In genomic region chr11:78278853-78279252, GRCm38 (mm10) we compare ENCODE assay signal across 22 mouse cellular contexts. TPM values are rescaled to one million over a fixed set of nuclear protein-coding genes. Genes with fewer than 3 reads are reported as not detected.
A peak's percentile ranks its signal among the peaks of the same experiment; 100 is the strongest.
DNase-seq lines count a peak whose midpoint lies in the region; ATAC-seq and TF ChIP-seq lines count a peak whose summit lies in the region.
"Had no signal": no experiment of that assay in that cellular context is flagged by ENCODE, and none has a peak within 500 bp of the region (broad histone marks: within the 10 kb centered on the region; RNA-seq: fewer than 3 reads in every experiment).

No protein-coding gene starts in this region.

- H3K9ac ChIP-seq in midbrain, postnatal 0 days (replicated peaks; ENCODE audit: low read length, poor library complexity, severe bottlenecking): 0 out of 2 replicates have a peak overlapping the region, but pooled peaks have one; percentile 8
- H3K9ac ChIP-seq in midbrain, embryonic 15.5 days: no peak overlapping the region

- no peaks in the 10 kb centered on the region for H3K9me3 ChIP-seq in midbrain, postnatal 0 days (ENCODE audit: low read length)
- H3K9me3 ChIP-seq in midbrain, embryonic 15.5 days: no peaks in the 10 kb centered on the region
- H3K9me3 ChIP-seq: G1E had no signal

- no peak for DNase-seq in gastrocnemius, adult 2 months
- no peak for DNase-seq in gastrocnemius, postnatal 10 days
- DNase-seq in heart, adult 11 months: peak; percentile 93
- DNase-seq in heart, postnatal 4 days: no peak
- DNase-seq in layer of hippocampus, adult 2 months (ENCODE audit: low spot score in 2 of 2): no peak
- DNase-seq in layer of hippocampus, postnatal 14 days (ENCODE audit: low spot score in 2 of 2): no peak
- DNase-seq in midbrain, postnatal 0 days (ENCODE audit: low spot score): no peak
- DNase-seq: adrenal gland, adult 2 months; adrenal gland, adult 8-10 months; adrenal gland, postnatal 10 days; adrenal gland, postnatal 14 days; adrenal gland, postnatal 25 days; adrenal gland, postnatal 36 days; B cell, adult 2 months; cerebellum, adult 11 months; cerebellum, adult 11-12 months had no signal

- H3K4me1 ChIP-seq in midbrain, postnatal 0 days (ENCODE audit: insufficient read depth, low read length): no peaks in the 10 kb centered on the region
- no peaks in the 10 kb centered on the region for H3K4me1 ChIP-seq in midbrain, embryonic 15.5 days

- H3K4me2 ChIP-seq in midbrain, postnatal 0 days (ENCODE audit: low read depth, low read length, poor library complexity, severe bottlenecking): no peak overlapping the region
- no peak overlapping the region for H3K4me2 ChIP-seq in midbrain, embryonic 15.5 days

- no peak overlapping the region for H3K4me3 ChIP-seq in gastrocnemius, adult 2 months
- no peak overlapping the region for H3K4me3 ChIP-seq in layer of hippocampus, adult 2 months
- no peak overlapping the region for H3K4me3 ChIP-seq in midbrain, postnatal 0 days (ENCODE audit: low read depth, low read length)
- no peak overlapping the region for H3K4me3 ChIP-seq in midbrain, embryonic 15.5 days

- H3K36me3 ChIP-seq in midbrain, postnatal 0 days (ENCODE audit: insufficient read depth, low read length): peaks cover 71% of the 10 kb centered on the region
- H3K36me3 ChIP-seq in midbrain, embryonic 15.5 days (replicated peaks): peaks cover 88% of the 10 kb centered on the region

- TF ChIP-seq CTCF in gastrocnemius, adult 2 months (IDR thresholded peaks at IDR 0.05): no peak
- no peak for TF ChIP-seq CTCF in layer of hippocampus, adult 2 months (conservative IDR thresholded peaks at IDR 0.05)
- TF ChIP-seq CTCF in midbrain, postnatal 0 days (IDR thresholded peaks at IDR 0.05): no peak

- ATAC-seq in midbrain, postnatal 0 days (ENCODE audit: low FRiP score): no peak
- no peak for ATAC-seq in midbrain, embryonic 15.5 days (replicated peaks)
- ATAC-seq: activated CD4-positive, CD25-positive, alpha-beta regulatory T cell, adult 4 months; CD4-positive, CD25-positive, alpha-beta regulatory T cell, adult 4 months; Patski had no signal

- 90% methylated on average over 7 of the region's 7 CpGs for WGBS in midbrain, postnatal 0 days
- 94% methylated on average over 7 of the region's 7 CpGs for WGBS in midbrain, embryonic 15.5 days

- peak overlapping the region; percentile 13; the same call in 1 of the 2 replicates for H3K27ac ChIP-seq in gastrocnemius, adult 2 months
- peak overlapping the region; percentile 71 for H3K27ac ChIP-seq in layer of hippocampus, adult 2 months
- H3K27ac ChIP-seq in midbrain, postnatal 0 days (ENCODE audit: low read depth, low read length): no peak overlapping the region
- no peak overlapping the region for H3K27ac ChIP-seq in midbrain, embryonic 15.5 days

- intact Hi-C loops in gastrocnemius, adult 2 months (cut with DNase I): loop anchor here (5.0 kb wide), 1 partner anchor 68 kb away; no protein-coding TSS in a partner anchor

- no peaks in the 10 kb centered on the region for H3K27me3 ChIP-seq in midbrain, postnatal 0 days (ENCODE audit: insufficient read depth, low read length)
- no peaks in the 10 kb centered on the region for H3K27me3 ChIP-seq in midbrain, embryonic 15.5 days (replicated peaks)
- H3K27me3 ChIP-seq: CH12.LX, Patski had no signal

RNA-seq across cellular contexts. Expression of gene BC030499, which starts 11.8 kb away (rescaled TPM):
- total RNA-seq in gastrocnemius, adult 2 months (2021): under 1 TPM; 0.75 to 0.87 TPM
- total RNA-seq in gastrocnemius, postnatal 10 days (2021): under 1 TPM; 0.36 to 0.59 TPM
- total RNA-seq in heart, postnatal 4 days (2021): 1 to 10 TPM; 1.2 to 1.4 TPM
- total RNA-seq in layer of hippocampus, adult 2 months (2021): 10 to 100 TPM in 1 of 2 experiments, 1 to 10 TPM in 1; 5.6 to 12.2 TPM
- total RNA-seq in layer of hippocampus, postnatal 14 days (2021): 1 to 10 TPM; 1.4 to 2.6 TPM
- total RNA-seq in midbrain, postnatal 0 days (2014; rRNA removed): 0.22 and 0.38 TPM in 2 replicates
- 0.12 TPM in 1 of 2 replicates, not detected in the other for polyA plus RNA-seq in midbrain, postnatal 0 days (2015; fragmentation: Nextera tagmentation; extraction: Ambion mirVana)
- polyA plus RNA-seq in midbrain, embryonic 15.5 days (2015; fragmentation: Nextera tagmentation; extraction: Ambion mirVana): 0.11 and 0.28 TPM in 2 replicates

RNA-seq across cellular contexts. Expression of gene 2610507B11Rik, which starts 17.3 kb away (rescaled TPM):
- 100 to 1,000 TPM; 221 to 231 TPM for total RNA-seq in gastrocnemius, adult 2 months (2021)
- total RNA-seq in gastrocnemius, postnatal 10 days (2021): 100 to 1,000 TPM; 136 to 138 TPM
- 100 to 1,000 TPM; 178 to 185 TPM for total RNA-seq in heart, postnatal 4 days (2021)
- total RNA-seq in layer of hippocampus, adult 2 months (2021): 100 to 1,000 TPM; 192 to 198 TPM
- 100 to 1,000 TPM; 210 TPM for total RNA-seq in layer of hippocampus, postnatal 14 days (2021)
- total RNA-seq in midbrain, postnatal 0 days (2014; rRNA removed): 71.1 and 71.4 TPM in 2 replicates
- 40.8 and 49.2 TPM in 2 replicates for polyA plus RNA-seq in midbrain, postnatal 0 days (2015; fragmentation: Nextera tagmentation; extraction: Ambion mirVana)
- 55.0 and 62.3 TPM in 2 replicates for polyA plus RNA-seq in midbrain, embryonic 15.5 days (2015; fragmentation: Nextera tagmentation; extraction: Ambion mirVana)

RNA-seq across cellular contexts. Expression of gene Spag5, which starts 22.5 kb away (rescaled TPM):
- 1 to 10 TPM in 1 of 2 experiments, under 1 TPM in 1; 0.81 to 2.0 TPM for total RNA-seq in gastrocnemius, adult 2 months (2021)
- total RNA-seq in gastrocnemius, postnatal 10 days (2021): 10 to 100 TPM in 1 of 2 experiments, 1 to 10 TPM in 1; 7.1 to 11.3 TPM
- 10 to 100 TPM; 32.6 to 33.2 TPM for total RNA-seq in heart, postnatal 4 days (2021)
- 1 to 10 TPM; 8.3 to 8.5 TPM for total RNA-seq in layer of hippocampus, adult 2 months (2021)
- total RNA-seq in layer of hippocampus, postnatal 14 days (2021): 1 to 10 TPM; 5.0 to 6.6 TPM
- 3.1 and 3.6 TPM in 2 replicates for total RNA-seq in midbrain, postnatal 0 days (2014; rRNA removed)
- 2.2 and 2.4 TPM in 2 replicates for polyA plus RNA-seq in midbrain, postnatal 0 days (2015; fragmentation: Nextera tagmentation; extraction: Ambion mirVana)
- polyA plus RNA-seq in midbrain, embryonic 15.5 days (2015; fragmentation: Nextera tagmentation; extraction: Ambion mirVana): 6.9 and 9.6 TPM in 2 replicates

RNA-seq across cellular contexts. Expression of gene Supt6, which starts 33.1 kb away (rescaled TPM):
- total RNA-seq in gastrocnemius, adult 2 months (2021): 10 to 100 TPM; 30.3 to 33.7 TPM
- total RNA-seq in gastrocnemius, postnatal 10 days (2021): 10 to 100 TPM; 30.3 to 35.3 TPM
- total RNA-seq in heart, postnatal 4 days (2021): 10 to 100 TPM; 35.7 to 37.2 TPM
- 100 to 1,000 TPM; 132 to 137 TPM for total RNA-seq in layer of hippocampus, adult 2 months (2021)
- total RNA-seq in layer of hippocampus, postnatal 14 days (2021): 100 to 1,000 TPM; 102 to 112 TPM
- 37.4 and 37.6 TPM in 2 replicates for total RNA-seq in midbrain, postnatal 0 days (2014; rRNA removed)
- 19.0 and 19.4 TPM in 2 replicates for polyA plus RNA-seq in midbrain, postnatal 0 days (2015; fragmentation: Nextera tagmentation; extraction: Ambion mirVana)
- polyA plus RNA-seq in midbrain, embryonic 15.5 days (2015; fragmentation: Nextera tagmentation; extraction: Ambion mirVana): 30.0 and 31.7 TPM in 2 replicates

RNA-seq across cellular contexts. Expression of gene Sdf2, which starts 33.3 kb away (rescaled TPM):
- 10 to 100 TPM; 47.3 to 48.0 TPM for total RNA-seq in gastrocnemius, adult 2 months (2021)
- 10 to 100 TPM; 47.5 to 48.2 TPM for total RNA-seq in gastrocnemius, postnatal 10 days (2021)
- total RNA-seq in heart, postnatal 4 days (2021): 10 to 100 TPM; 41.2 to 43.9 TPM
- 10 to 100 TPM; 66.8 to 69.1 TPM for total RNA-seq in layer of hippocampus, adult 2 months (2021)
- total RNA-seq in layer of hippocampus, postnatal 14 days (2021): 10 to 100 TPM; 64.4 to 66.4 TPM
- 76.3 and 106 TPM in 2 replicates for total RNA-seq in midbrain, postnatal 0 days (2014; rRNA removed)
- polyA plus RNA-seq in midbrain, postnatal 0 days (2015; fragmentation: Nextera tagmentation; extraction: Ambion mirVana): 114 and 115 TPM in 2 replicates
- 90.0 and 93.6 TPM in 2 replicates for polyA plus RNA-seq in midbrain, embryonic 15.5 days (2015; fragmentation: Nextera tagmentation; extraction: Ambion mirVana)

Comparison
In these comparisons a context has a peak if more than half of its experiments do, and no peak if none do; other contexts are left out.
1. H3K27ac ChIP-seq: peak in gastrocnemius, adult 2 months (single experiment) and layer of hippocampus, adult 2 months (single experiment); none in midbrain, postnatal 0 days (single experiment) and midbrain, embryonic 15.5 days (single experiment).